Mouse (Mus musculus): ENCODE results near the gene Pms2.

Gene Pms2

DNA sequence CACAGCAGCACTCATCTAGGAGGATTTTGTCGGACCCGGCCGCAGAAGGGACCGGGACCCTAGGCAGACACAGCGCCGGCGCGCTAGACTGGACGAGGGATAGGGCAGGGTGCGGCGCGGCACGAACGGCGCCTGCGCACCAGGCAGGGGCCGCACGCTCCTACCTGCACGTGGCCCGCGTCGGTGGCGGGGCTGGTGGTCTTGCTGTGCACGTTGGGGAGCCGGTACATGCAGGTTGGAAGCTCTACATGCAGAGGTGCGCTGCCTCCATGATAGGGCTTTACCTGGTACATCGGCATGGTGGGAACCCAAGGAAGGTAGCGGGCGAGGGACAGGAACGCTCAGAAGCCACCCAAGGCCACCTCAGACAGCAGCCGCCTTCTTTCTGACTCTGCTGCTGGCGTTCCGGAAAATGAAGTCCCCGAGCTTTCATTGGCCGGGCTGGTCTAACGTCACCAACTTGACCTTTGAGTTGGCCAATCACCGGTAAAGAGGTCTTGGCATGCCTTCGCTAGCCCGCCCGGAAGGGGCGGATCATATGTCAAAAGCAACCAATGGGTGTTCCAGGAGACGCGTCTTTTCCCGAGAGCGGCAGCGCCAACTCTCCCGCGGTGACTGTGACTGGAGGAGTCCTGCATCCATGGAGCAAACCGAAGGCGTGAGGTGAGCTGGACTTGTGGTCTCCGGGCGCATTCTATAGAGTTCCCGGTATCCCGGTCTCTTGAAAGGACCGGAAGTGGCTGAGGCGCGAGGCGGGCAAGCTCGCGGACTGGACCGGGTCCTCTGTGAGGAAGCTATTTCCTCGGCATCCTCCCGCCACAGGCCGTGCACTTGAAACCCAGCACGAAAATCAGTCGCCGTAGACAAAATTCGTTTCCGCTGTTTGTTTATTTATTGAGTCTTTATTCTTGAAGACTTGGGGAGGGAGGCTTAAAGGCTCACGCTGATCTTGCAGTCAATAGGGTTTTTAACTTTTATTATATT is at the start of gene Pms2, which contains the start of gene Aimp2:
TSS of gene Pms2 (plus strand) at position 548 of the 984 bp plus-strand sequence.
TSS of gene Aimp2 (minus strand) at position 431 of the 984 bp plus-strand sequence.
- DNase-seq (ENCODE audit: low spot score) = peak; percentile 88

DNA sequence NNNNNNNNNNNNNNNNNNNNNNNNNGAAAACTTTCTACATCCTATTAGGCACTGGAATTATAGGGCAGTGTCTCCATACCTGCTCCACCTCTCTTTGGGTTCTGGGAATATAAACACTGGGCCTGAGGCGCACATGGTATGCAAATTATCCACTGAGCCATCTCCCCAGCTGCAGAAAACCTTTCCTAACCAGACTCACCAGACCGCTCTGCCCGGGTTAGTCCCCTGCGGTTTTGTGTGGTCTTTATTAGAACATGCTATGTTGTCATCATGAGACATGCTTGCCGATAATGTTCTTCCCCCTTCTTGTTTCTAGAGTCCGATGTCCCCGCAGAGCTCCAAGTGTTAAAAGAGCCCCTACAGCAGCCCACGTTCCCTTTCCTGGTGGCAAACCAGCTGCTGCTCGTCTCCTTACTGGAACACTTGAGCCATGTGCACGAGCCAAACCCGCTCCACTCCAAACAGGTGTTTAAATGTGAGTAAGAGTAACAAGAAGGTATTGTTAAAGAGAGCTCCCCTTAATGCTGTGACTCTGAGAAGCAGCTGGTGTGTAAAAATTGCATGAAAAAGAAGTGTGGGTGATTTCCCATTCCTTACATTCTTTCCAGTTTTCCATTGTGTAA is 38.1 kb upstream of the Pms2 start:
- no peak for DNase-seq (ENCODE audit: low spot score)

DNA sequence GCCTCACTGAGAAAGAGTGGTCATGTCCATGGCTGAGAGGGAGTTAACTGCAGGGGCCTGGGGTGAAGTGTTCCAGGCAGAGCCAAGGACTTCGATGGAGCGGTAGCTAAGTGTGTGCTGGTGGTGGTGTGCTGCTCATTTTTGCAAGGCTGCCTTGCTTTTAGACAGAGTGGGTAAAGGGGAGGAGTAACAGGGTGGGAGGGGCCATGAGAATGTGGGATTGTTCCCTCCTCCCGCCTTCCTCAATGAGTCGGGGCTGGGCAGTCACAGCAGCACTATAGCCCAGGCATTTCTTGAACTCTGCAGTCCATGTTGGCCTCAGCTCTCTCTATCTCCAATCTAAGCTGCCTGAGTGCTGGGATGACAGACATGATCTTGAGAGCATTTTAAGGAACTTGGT is 35.2 kb upstream of the Pms2 start:
- DNase-seq (ENCODE audit: low spot score) = no peak

DNA sequence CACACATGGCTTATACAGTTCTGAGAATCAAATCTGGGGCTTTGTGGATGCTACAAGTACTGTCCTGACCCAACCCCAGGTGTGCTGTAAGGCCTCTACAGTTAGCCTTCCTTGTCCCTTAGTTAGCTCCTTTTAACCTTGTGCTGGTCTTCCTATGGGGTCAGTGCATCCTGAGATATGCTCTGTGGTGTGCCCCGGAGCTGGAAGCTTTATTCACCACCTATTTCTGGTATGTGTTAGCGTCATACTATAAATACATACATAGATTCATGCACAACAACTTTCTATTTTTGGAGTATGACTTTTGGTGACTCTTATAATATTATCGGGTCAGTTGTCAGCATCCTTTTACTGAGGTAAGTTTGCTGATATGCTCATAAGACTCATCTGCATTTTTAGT is 24.5 kb upstream of the Pms2 start:
- DNase-seq (ENCODE audit: low spot score) = no peak

DNA sequence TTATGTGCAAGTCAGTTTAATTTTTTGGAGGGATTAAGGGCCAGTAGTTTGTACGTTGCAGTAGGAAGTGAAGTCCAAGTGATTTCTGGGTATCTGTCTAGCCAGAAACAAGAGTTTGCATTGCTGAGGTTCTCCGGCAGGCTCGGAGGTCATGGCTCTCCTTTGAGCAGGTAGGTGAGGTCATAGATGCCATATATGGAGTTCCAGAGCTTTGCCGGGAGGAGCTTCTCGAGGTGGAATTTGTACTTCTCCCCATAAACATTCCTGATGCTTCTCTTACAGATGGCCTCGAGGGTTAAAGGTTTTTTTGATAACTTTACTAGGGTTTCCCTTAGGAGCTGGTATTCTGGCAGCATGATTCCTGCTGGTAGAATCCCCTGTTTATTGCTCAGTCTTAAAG is 19.0 kb upstream of the Pms2 start:
- no peak for DNase-seq (ENCODE audit: low spot score)

DNA sequence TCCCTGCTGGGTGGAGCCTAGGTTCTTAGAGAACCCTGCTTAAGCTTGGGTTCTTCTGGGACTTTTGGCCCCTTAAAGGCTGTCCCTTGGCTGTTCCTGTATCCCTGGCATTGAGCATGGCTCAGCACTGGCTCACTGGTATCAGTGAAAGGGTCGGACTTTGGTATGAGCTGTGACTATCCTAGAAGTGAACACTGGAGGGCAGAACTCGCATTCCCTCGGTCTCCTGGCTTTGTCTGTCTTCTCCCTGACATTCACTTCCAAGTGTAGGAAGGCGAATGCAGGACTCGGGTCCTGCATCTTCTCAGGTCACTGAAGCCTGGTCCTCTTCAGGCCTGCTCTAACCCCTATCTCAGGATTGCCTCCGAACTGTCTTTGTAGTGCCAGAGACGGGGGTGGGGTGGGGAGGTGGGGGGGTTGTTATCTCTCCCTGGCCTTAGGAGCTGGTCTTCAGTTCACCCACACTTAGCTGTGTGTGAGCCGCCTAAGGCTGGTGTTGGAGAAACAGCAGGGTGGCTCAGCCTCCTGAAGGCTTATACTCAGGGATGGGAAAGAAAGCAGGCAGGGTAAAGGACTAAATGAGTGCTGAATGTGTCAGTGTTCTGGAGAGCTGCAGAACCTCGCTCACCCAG is 17.4 kb upstream of the Pms2 start:
- DNase-seq (ENCODE audit: low spot score) = no peak

DNA sequence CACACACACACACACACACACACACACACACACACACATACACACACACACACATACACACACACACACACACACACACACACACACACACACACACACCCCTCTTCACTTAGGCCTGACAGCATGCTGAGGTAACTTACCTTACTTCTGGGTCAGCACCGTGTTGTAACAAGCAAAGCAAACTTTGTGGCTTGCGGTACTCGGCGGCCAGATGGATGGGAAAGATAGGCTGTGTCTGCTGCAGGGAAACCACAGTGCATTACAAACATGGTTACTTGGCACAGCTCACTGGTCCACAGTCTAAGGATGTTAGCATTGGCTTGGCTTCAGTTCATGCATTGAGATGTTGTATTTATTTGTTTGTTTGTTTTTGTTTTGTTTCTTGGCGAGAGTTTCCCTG is 16.4 kb upstream of the Pms2 start:
- DNase-seq (ENCODE audit: low spot score) = no peak

DNA sequence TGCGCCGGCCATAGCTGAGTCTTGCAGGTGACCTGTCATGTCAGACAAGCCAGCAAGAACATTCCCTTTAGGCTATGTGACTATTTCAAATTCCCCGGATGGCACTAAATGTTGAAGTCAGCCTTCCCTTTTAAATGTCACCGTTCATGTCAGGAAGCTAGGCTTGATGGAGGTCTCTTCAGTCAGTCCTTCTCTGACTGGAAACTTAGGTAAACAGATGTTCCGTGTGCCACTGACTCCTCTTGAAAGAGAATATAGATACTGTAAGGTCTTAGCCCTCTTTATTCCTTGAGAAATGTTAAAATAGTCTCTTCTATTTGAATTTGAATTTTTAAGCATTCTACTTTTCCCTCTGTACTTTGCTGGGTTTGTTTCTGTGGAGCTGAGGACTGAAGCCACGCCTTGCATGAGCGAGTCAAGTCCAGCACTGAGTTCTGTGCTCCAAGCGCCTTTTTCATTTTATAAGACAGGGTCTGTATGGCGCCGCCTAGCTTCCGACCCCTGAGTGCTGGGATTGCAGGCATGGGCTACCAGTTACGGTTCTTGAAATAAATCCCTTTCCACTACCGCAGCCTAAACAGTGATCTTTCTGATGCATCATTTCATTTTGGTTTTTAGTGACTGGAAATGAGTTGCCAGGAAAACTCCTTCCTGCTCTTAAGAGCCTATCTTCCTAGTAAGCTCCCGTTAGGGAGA is 12.0 kb upstream of the Pms2 start, which contains the start of gene Ankrd61:
TSS of gene Ankrd61 (minus strand) at position 51 of the 696 bp plus-strand sequence.
- no peak for DNase-seq (ENCODE audit: low spot score)

DNA sequence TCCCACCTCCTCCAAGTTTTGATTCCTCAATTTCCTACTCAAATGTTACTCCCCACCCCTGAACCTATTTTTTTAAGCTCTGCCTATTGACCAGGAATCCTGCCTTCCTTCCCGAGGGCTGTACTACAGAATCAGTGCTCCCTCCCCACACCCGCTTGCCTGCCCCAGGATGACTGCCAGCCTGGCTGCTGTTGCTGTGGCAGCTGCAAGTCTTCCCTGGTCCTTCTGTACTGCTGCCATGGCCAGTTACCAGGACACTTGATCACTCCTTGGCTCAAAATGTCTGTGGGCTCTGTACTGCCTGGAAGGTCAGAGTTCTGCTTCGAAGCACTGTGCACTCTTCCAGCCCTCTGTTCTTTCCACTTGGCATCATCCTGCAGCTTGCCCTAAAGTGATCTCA is 7.7 kb upstream of the Pms2 start:
- DNase-seq (ENCODE audit: low spot score) = no peak

DNA sequence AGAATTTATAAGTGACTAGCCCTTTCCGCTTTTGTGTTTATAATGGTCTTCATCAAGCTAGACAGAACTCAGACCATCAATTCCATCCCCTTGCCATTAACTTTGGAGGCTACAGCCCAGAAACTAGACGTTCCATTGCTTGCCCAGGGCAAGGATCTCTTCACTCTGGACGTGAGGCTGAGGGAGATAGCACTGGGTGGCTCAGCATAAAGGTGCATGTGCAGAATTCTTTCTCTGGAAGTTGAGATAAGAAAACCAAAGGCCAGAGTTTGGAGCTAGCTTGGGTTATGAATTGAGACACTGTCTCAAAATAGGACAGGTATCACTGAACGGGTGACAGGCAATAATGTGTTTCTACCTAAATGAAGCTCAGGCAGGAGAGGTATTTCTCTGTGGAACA is 6.0 kb upstream of the Pms2 start:
- no peak for DNase-seq (ENCODE audit: low spot score)

DNA sequence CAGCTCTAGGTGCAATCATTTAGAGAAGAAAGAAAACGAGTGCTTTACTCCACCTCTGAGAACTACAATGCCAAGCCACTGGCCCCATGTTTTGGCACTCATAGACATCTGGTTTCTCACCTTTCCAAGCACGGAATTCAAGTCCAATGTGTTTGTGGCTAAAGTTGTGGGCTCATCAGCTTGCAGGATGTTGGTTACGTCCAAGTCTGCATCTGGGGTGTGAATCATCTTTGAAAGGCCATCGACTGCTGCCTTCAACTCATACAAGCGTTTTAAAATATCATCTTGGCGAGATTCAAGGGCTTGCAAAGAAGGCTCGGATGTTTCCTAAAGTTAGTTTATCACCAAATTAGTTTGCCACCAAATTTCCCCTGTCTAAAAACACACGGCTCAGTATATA is 3.3 kb upstream of the Pms2 start:
- no peak for DNase-seq (ENCODE audit: low spot score)

DNA sequence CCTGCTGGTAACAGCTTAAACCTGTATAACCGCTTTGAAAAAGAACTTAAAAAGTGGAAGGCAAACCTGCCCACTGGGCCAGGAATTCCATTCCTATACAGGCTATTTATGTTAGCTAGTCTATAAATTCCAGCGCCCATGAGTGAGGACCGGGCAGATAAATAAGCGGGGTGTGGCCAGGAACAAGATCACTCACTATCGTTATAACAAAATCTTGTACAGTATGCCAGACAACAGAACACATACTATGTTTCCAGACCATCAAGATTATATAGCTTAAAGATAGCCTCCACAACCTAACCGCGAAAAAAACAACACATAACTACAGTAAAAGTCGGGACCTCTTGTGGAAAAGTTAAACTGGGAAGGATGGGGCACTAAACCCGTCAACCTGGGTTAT is 838 bp upstream of the Pms2 start:
- no peak for DNase-seq (ENCODE audit: low spot score)

DNA sequence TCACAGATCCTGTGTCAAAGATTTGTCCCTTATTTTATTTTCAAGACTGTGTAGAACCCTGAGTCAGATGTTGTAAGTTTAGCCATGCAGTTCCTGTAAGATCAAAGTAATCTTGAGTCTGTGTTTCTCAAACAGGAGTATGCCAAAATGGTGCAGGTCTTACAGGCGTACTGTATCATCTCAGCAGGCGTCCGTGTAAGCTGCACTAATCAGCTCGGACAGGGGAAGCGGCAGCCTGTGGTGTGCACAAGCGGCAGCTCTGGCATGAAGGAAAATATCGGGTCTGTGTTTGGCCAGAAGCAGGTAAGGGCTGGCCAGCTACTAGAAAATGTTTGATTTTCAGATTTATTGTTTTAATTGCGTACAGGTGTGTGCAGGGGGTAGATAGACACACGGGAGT is 6.5 kb downstream of the Pms2 start:
- no peak for DNase-seq (ENCODE audit: low spot score)

DNA sequence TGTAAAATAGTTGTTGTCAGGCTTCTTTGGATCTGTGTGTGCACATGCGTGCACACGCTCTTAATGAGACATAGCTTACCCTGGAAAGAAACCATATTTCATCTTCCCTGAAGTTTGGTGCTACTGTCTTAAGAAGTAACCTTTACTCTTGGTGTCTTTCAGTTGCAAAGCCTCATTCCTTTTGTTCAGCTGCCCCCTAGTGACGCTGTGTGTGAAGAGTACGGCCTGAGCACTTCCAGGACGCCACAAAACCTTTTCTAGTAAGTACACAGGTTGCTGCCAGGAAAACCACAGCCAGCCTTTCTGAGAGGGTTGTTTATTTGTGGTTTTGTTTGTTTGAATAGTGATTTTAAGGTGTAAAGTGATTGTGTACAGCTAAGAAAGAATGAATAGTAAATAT is 7.7 kb downstream of the Pms2 start:
- DNase-seq (ENCODE audit: low spot score) = peak; percentile 26

DNA sequence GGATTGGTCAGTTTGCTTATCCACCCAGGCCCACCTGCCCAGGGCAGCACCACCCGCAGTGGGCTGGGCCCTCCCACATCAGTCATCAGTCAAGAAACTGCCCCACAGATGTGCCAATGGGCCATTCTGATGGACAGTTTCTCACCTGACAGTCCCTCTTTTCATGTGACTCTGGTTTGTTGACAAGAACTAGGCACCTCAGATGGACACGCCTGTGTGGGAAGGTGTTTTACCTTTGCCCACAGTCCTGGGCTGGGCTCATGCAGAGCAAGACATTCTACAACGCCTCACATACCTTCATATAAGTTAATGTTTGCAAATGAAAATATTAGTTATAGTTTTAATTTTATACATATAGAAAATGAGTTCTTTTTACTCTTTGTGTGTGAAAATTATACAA is 8.4 kb downstream of the Pms2 start:
- no peak for DNase-seq (ENCODE audit: low spot score)

DNA sequence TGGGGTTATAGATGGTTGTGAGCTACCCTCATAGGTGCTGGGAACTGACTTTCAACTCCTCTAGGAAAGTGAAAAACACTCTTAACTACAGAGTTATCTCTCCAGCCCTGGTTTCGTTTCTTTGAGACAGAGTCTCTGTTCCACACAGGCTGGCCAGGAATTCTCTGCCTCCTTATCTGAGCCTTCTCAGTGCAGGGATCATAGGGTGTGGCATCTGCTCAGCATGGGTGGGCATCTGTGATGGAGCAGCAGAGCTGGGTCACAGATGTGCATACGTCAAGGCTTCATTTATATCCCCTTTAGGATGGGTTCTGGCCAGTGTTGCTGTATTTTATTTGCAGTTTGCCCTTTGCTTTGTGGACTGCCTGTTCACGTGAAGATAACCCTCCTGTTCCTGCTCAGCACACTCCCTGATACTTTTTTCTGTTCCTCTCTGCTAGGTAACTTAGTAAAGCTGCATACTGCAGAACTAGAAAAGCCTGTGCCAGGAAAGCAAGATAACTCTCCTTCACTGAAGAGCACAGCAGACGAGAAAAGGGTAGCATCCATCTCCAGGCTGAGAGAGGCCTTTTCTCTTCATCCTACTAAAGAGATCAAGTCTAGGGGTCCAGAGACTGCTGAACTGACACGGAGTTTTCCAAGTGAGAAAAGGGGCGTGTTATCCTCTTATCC is 15.2 kb downstream of the Pms2 start:
- DNase-seq (ENCODE audit: low spot score) = no peak

DNA sequence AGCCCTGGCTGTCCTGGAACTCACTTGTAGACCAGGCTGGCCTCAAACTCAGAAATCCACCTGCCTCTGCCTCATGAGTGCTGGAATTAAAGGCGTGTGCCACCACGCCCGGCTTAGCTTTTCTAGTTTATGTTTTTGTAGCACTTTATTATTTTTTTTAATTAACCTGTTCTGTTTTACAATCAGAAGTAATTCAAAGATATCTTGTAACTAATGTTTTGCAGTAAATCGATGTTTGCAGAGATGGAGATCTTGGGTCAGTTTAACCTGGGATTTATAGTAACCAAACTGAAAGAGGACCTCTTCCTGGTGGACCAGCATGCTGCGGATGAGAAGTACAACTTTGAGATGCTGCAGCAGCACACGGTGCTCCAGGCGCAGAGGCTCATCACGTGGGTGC is 18.1 kb downstream of the Pms2 start, which contains the start of gene Gm42421:
TSS of gene Gm42421 (plus strand) at position 301 of the 400 bp plus-strand sequence.
- no peak for DNase-seq (ENCODE audit: low spot score)

DNA sequence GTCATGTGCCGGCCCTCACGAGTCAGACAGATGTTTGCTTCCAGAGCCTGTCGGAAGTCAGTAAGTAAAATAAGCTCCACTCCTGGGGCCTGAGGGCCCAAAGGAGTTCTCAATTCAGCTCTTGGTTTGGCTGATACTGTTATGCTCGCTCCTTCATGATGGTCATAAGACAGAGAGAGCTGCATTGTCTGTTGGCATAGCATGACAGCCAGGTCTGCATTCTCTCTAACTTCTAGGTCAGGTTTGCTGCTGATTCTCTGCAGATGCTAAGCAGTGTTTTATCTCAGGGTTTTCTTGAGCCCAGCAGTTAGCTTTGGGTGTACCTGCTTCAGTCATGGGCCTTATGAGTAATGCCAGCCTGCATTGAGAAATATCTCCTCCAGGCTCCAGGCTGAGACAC is 19.5 kb downstream of the Pms2 start:
- DNase-seq (ENCODE audit: low spot score) = no peak

DNA sequence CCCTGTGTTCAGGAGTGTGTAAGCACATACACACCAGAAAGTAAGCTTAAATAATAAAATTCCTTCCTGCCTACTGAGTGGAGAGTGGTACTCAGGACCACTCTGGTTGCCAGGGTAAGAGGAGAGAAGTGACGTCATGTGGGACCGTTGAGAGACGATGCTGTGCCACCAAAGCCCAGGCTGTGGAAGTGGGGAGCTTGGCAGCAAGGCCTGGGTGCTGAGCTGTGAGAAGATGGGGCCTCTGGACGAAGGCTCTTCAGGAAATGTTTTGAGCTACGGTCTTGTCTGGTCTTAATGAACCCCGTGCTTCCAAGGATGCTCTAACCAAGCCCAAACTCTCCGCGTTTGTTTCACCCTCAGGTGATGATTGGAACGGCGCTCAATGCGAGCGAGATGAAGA is 20.9 kb downstream of the Pms2 start:
- DNase-seq (ENCODE audit: low spot score) = no peak

DNA sequence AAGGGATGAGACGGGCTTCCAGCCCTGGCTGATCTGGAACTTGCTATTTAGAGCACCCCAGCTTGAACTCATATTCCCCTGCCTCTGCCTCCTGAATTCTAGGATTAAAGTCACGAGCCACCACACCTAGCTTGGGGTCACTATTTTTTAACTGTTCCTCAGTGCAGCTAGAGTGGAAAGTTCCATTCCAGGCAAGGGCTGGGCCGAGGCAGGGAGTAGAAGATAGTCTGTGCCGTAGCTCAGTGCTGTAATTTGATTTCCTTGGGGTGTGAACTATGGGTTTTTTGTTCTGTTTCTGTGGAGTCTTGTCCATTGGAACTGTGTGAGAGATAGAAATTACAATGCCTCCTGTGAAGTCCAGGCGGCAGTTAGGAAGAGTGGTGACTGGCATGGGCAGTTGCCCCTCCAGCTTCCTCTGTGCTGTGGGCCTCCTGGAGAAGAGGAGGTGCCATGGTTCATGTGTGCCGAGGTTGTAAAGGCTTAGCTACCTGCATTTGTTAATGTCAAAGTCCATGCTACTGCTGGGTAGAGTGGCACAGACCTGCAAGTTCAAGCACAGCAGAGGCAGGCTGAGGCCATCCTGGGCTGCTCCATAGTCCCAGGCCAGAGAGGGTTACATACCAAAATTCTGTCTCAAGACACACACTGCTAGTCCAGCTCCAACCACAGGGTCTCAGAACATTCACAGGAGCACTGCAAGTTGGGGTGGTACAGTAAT is 22.3 kb downstream of the Pms2 start:
- no peak for DNase-seq (ENCODE audit: low spot score)

DNA sequence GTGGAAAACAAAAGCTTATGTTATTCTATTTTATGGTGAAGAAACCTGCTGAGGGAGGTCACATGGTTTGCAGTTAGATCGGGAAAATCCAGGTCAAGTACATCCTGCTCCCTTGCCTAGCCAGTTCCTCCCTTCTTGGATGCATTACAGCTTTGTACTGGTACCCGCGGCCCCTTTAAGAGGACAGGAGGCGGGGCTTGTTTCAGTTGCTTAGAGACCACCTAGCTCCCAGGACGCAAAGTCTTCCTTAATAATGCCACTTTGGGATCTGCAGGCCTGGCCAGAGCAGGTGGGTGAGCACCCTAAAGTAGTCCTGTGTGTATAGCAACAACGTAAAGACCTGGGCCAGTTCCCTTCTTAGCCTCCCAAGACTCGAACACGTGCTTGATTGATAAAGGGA is 23.1 kb downstream of the Pms2 start, which contains the start of gene Rsph10b:
TSS of gene Rsph10b (plus strand) at position 205 of the 400 bp plus-strand sequence.
- peak; percentile 13 for DNase-seq (ENCODE audit: low spot score)

All from ovary, postnatal 14 days (tissue).